Mouse (Mus musculus) lung, postnatal 0 days (tissue): ENCODE measurements around the gene Klre1.

Source experiments
- CTCF ChIP-seq: IDR thresholded peaks from 2 replicates; pipeline ENCODE4 v1.5.1; 2016; ENCODE audit warnings: antibody characterized with exemption, mild to moderate bottlenecking
- EP300 ChIP-seq: IDR thresholded peaks from 2 replicates; pipeline ENCODE4 v1.6.1; 2016; ENCODE audit warnings: antibody characterized with exemption, mild to moderate bottlenecking, control low read depth

DNA sequence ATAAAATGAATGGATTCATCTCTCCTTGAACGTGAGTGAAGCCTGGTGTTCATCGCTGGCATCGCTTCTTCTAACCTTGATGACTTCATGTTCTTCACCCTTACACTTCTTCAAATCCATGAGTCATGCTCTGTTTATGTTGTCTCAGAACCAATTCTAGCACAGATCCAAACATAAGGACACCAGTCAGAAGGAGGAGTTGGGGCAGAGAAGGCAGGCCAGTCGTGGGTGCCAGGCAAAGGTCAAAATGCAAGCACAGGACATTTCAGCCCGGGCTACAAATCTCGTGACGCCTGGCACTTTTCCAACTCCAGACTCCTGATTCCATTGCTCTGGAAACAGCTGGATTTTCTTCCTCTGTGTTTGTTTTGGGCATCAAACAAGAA, 45.2 kb upstream of the Klre1 start:
- TF ChIP-seq CTCF (peak; percentile 37), EP300 (no peak)
